Mouse (Mus musculus): Measurements from ENCODE around the gene Cdh24.
"Not testable (repeated sequence)": the region's sequence is repeated elsewhere in the genome, so short reads cannot be mapped to it uniquely, and the experiment has no call there.

Gene Cdh24

GRCm38 (mm10) chr14:54643011-54643410 is 1.8 kb upstream of the Cdh24 start:
- DNase-seq (ENCODE audit: low spot score in 2 of 2), result no peak

DNA sequence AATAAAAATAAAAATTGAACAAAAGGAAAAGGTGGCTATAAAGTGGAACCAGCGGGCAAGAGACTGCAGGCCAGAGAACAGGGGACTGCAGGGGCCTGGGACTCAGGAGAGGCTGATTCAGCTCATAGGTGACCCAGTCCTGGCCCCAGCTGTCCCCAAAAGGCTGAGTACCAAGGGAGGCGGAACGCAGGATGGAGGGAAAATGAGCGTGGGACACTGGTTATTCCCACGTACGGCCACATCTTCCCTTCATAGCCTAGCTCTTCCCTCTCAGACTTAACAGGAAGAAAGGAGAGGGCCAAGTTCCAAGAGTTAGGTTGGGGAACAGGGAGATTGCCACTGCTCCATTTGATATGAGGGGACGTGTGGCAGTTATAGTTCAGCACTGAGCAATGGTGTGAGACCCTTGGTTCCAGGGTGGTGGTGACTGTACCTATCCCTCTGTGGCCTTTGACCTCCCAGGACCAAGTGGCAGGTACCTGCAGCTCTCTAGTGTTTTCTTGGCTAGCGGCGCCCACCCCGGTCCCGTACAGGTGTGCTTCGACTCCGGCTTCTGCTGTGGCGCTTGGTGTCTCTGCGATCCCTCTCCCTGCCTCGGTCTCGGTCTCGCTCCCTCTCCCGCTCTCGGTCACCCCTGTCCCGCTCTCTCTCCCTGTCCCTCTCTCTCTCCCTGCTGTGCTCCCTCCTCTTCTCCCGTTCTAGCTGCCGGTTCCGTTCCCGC is 1.2 kb upstream of the Cdh24 start:
- no peak for DNase-seq (ENCODE audit: low spot score in 2 of 2)

GRCm38 (mm10) chr14:54640946-54641304 is 239 bp downstream of the Cdh24 start, which contains the start of gene Gm17606:
TSS of gene Gm17606 (plus strand) at chr14:54640952.
- no peak for DNase-seq (ENCODE audit: low spot score in 2 of 2)

DNA sequence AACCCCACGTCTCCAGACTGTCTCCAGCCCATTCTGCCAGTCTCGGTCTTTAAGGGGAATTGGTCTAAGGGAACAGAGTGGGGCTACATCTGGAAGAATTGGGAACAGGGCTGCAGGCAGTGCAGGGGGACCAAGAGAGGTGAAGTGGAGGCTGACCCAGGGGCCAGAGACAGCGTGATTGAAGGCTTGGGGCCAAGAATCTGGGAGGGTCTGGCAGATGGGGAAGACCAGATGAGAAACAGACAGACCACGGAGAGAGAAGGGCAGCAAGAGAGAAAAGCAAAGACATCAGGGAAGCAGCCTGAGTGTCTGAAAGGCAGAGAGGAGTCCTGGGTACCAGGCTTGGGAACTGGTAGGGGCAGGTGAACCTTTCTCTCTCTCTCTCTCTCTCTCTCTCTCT is 1.0 kb downstream of the Cdh24 start:
- no peak for DNase-seq (ENCODE audit: low spot score in 2 of 2)

DNA sequence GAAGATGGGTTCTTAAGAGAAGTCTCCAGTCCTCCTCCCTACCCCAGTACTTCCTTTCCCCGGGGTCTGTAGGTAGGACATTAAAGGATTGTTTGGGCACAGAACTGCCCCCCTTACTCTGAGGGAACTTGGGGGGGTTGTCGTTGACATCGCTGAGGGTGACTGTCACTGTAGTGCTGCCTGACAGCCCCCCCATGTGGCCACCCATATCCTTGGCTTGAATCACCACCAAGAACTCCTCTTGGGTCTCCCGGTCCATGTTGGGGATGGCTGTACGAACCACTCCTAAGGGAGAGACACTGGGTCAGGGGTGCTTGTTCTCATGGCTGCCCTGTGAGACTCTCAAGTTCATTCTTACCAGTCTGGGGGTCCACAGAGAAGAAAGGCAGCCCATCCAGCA is 3.0 kb downstream of the Cdh24 start:
- no peak for DNase-seq (ENCODE audit: low spot score in 2 of 2)

GRCm38 (mm10) chr14:54636954-54637353 is 4.2 kb downstream of the Cdh24 start:
- DNase-seq (ENCODE audit: low spot score in 2 of 2), result no peak

DNA sequence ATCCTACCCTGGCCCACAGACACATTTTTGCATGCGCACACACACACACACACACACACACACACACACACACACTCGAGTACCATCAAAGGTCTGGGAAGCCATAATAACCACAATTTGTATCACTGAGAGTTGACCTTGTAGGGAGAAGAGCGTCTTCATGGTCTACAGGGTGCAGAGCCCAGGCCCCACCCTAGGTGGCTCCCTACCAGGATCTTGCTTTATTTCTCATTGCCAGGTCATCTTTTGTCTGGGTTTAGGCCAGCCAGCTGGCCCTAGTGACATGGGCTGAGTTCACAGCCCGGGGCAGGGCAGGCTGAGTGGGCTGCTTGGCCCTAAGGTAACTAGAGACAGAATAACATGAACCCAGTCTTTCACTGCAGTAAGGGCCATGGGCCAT is 7.0 kb downstream of the Cdh24 start:
- no peak for DNase-seq (ENCODE audit: low spot score in 2 of 2)

- DNase-seq (ENCODE audit: low spot score in 2 of 2), result no peak
Measured at GRCm38 (mm10) chr14:54632252-54632651, 8.9 kb downstream of the Cdh24 start.

DNA sequence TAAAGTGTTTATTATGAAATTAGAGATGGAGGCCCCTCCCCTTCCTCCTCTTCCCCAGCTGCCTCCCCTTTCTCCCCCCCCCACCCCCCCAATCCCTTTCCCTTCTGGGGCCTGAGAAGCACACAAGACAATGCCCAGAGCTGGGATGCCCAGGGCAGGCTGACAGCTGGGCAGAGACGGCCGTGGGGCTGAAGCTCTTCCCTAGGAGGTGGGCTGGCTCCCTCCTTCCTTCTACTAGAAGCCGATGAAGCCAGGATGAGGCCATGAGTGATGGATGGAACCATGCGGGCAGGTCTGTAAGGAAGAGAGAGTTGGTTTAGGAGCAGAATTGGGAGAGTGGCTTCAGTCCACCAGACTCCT is 9.9 kb downstream of the Cdh24 start:
- DNase-seq (ENCODE audit: low spot score in 2 of 2), result no peak

GRCm38 (mm10) chr14:54630583-54631239 is 10.5 kb downstream of the Cdh24 start:
- DNase-seq (ENCODE audit: low spot score in 2 of 2), result no peak

DNA sequence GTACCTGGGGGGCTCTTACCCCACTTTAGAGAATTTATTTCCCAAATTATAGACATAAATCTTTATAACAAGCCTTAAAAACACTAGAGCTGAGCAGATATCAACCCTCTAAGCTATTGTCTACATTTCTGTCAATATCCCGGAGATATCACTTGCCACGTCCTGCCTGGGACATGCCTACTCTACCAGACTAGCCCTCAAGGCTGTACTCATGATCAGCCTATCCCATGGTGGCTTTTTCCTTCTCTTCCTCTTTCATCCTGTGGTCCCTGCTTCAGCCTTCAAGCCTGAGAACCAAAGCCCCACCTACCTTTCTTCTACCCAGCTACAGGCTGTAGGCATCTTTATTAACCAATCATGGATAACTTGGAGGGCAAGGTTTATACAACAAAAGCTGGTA is 11.4 kb downstream of the Cdh24 start:
- no peak for DNase-seq (ENCODE audit: low spot score in 2 of 2)

DNA sequence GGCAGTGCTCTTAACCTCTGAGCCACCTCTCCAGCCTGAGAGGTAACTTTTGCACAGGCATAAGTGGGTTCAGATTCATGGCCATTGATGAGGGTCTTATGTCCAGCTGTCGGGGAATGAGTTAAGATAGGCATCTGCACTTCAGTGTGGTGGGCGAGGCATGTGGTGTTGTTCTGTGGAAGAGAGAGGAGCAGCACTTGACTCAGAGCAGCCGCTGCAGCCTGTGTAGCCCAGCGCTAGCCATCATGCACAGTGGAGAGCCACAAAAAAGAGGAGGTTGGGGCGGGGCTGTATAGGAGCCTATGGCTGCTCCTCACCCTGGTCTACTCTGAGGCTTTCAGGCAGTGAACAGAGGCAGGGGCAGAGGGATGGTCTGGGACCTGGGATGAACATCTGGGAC is 13.1 kb downstream of the Cdh24 start:
- no peak for DNase-seq (ENCODE audit: low spot score in 2 of 2)

DNA sequence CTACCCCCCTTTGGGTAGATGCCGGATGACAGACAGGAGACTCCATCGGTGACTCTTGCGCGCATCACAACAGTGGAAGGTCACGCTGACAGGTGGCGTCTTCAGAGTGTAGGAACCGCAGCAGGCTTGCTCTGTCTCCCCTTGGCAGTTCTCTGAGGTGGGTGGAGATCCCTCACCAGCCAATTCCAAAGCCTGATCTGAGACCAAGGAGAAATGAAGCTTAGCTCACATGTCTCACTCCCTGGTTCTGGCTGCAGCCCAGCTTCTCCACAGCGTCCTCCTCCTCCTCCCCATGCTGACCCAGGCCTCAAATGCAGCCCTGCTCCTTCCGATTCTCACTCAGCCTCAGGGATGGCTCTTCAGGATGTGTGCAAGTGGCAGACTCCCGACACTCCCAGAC is 16.2 kb downstream of the Cdh24 start:
- no peak for DNase-seq (ENCODE audit: low spot score in 2 of 2)

DNA sequence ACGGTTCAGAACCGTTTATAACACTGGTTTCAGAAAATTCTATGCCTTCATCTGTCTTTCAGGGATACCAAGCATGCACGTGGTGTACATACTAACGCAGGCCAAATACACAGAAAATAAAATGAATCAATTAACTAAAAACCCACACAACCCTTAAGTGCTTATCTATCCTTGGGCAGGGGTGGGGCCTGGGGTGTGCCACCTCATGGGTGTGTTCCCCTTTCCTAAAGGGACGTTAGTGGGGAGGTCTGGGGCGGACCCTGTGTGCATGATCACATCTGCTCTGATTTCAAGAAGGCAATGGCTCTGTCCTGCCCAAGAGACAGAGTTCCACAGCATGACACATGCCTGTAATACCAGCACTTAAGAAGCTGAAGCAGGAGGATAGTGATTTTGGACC is 17.8 kb downstream of the Cdh24 start:
- no peak for DNase-seq (ENCODE audit: low spot score in 2 of 2)

DNA sequence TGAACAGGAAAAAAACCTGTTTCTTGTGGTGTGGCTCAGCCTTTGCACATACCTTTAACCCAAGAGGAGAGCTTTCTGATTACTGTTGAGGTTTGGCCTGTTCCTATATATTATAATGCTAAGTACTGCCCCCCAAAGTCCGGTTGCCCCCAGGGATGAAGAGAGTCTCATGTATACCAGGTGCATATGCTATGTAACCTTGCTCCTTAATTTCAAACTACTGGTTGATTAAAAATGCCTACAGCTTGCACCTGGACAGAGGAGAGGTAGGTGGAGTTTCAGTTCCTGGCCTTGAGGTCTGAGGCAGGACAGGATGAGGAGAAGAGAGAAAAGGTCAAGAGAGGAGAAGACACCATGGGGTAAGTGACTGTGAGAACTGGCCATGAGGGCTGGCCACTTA is 20.0 kb downstream of the Cdh24 start, which contains the start of gene Psmb11:
TSS of gene Psmb11 (plus strand) at position 301 of the 400 bp plus-strand sequence.
- no peak for DNase-seq (ENCODE audit: low spot score in 2 of 2)

GRCm38 (mm10) chr14:54617897-54618365 is 23.2 kb downstream of the Cdh24 start, which contains the start of gene Psmb5:
TSS of gene Psmb5 (minus strand) at chr14:54618022.
- peak; percentile 85 to 87 for DNase-seq (ENCODE audit: low spot score in 2 of 2)

GRCm38 (mm10) chr14:54617152-54617896 is 23.8 kb downstream of the Cdh24 start:
- DNase-seq (ENCODE audit: low spot score in 2 of 2), result no peak

DNA sequence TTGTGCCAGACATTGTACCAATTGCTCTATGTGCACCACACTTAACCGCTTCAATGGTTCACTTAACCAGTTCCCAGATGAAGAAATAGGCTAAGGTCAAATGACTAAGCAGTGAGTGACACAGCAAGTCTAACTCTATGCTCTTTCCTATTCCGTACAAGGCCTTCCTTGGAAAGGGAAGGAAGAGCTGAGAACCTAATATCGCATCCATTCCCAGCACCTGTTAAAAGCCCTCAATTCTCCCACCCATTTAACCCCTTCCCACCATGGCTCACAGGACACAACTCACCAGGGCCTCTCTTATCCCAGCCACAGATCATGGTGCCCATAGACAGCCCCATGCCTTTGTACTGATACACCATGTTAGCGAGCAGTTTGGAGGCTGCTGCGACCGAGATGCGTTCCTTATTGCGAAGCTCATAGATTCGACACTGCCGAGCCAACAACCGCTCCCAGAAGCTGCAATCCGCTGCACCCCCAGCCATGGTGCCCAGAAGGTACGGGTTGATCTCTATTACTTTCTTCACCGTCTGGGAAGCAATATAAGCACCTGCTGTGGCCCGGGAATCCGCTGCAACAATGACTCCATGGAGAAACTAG is 24.8 kb downstream of the Cdh24 start:
- DNase-seq (ENCODE audit: low spot score in 2 of 2), result no peak

- DNase-seq (ENCODE audit: low spot score in 2 of 2), result not testable (repeated sequence)
Measured at GRCm38 (mm10) chr14:54614130-54614529, 27.0 kb downstream of the Cdh24 start.

GRCm38 (mm10) chr14:54610648-54611047 is 30.5 kb downstream of the Cdh24 start:
- peak in 1 of 2 experiments; percentile 55 for DNase-seq (ENCODE audit: low spot score in 2 of 2)

DNA sequence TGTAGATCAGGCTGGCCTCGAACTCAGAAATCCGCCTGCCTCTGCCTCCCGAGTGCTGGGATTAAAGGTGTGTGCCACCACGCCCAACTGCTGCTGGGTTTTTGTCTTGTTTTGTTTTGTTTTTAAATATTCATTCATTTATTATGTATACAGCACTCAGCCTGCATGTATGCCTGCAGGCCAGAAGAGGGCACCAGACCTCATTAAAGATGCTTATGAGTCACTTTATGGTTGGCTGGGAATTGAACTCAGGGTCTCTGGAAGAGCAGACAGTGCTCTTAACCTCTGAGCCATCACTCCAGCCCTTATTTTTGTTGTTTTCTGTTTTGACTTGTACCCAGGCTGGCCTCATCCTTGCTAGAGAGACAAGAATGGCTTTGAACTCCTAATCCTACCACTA is 31.2 kb downstream of the Cdh24 start:
- DNase-seq (ENCODE audit: low spot score in 2 of 2), result no peak

GRCm38 (mm10) chr14:54609245-54609644 is 31.9 kb downstream of the Cdh24 start:
- no peak for DNase-seq (ENCODE audit: low spot score in 2 of 2)

All from right cerebral cortex, postnatal 36 days (tissue).